Mouse (Mus musculus): ENCODE data around the gene Tspan18.
A peak's percentile ranks its signal among the peaks of the same experiment; 100 is the strongest.

Tspan18 gene

GRCm38 (mm10) chr2:93333817-93334731 is at the start of gene Tspan18:
Gene Tspan18, minus strand, starts transcription at chr2:93334505.
- DNase-seq (ENCODE audit: low read depth): peak; percentile 43

GRCm38 (mm10) chr2:93383831-93384230 is 49.5 kb upstream of the Tspan18 start:
- DNase-seq (ENCODE audit: low read depth): no peak

GRCm38 (mm10) chr2:93380680-93381089 is 46.4 kb upstream of the Tspan18 start:
- DNase-seq (ENCODE audit: low read depth): no peak

- DNase-seq (ENCODE audit: low read depth): no peak
Observed at GRCm38 (mm10) chr2:93377797-93378196, 43.5 kb upstream of the Tspan18 start.

GRCm38 (mm10) chr2:93377157-93377556 is 42.9 kb upstream of the Tspan18 start:
- no peak for DNase-seq (ENCODE audit: low read depth)

GRCm38 (mm10) chr2:93372872-93373271 is 38.6 kb upstream of the Tspan18 start:
- no peak for DNase-seq (ENCODE audit: low read depth)

GRCm38 (mm10) chr2:93372097-93372571 is 37.8 kb upstream of the Tspan18 start:
- no peak for DNase-seq (ENCODE audit: low read depth)

- peak; percentile 13 for DNase-seq (ENCODE audit: low read depth)
Observed at GRCm38 (mm10) chr2:93368954-93369353, 34.6 kb upstream of the Tspan18 start.

GRCm38 (mm10) chr2:93367962-93368361 is 33.7 kb upstream of the Tspan18 start:
- no peak for DNase-seq (ENCODE audit: low read depth)

- no peak for DNase-seq (ENCODE audit: low read depth)
Observed at GRCm38 (mm10) chr2:93365411-93365810, 31.1 kb upstream of the Tspan18 start.

GRCm38 (mm10) chr2:93364951-93365350 is 30.6 kb upstream of the Tspan18 start:
- DNase-seq (ENCODE audit: low read depth): no peak

GRCm38 (mm10) chr2:93361454-93361853 is 27.1 kb upstream of the Tspan18 start:
- no peak for DNase-seq (ENCODE audit: low read depth)

GRCm38 (mm10) chr2:93360310-93360709 is 26.0 kb upstream of the Tspan18 start:
- DNase-seq (ENCODE audit: low read depth): no peak

GRCm38 (mm10) chr2:93357391-93357790 is 23.1 kb upstream of the Tspan18 start:
- no peak for DNase-seq (ENCODE audit: low read depth)

GRCm38 (mm10) chr2:93355845-93356244 is 21.5 kb upstream of the Tspan18 start:
- DNase-seq (ENCODE audit: low read depth): no peak

GRCm38 (mm10) chr2:93354621-93355020 is 20.3 kb upstream of the Tspan18 start:
- DNase-seq (ENCODE audit: low read depth): no peak

- DNase-seq (ENCODE audit: low read depth): peak; percentile 53
Observed at GRCm38 (mm10) chr2:93353725-93354124, 19.4 kb upstream of the Tspan18 start.

- DNase-seq (ENCODE audit: low read depth): no peak
Observed at GRCm38 (mm10) chr2:93352915-93353685, 18.8 kb upstream of the Tspan18 start.

GRCm38 (mm10) chr2:93351352-93351751 is 17.0 kb upstream of the Tspan18 start:
- no peak for DNase-seq (ENCODE audit: low read depth)

- DNase-seq (ENCODE audit: low read depth): no peak
Observed at GRCm38 (mm10) chr2:93347018-93347417, 12.7 kb upstream of the Tspan18 start.

GRCm38 (mm10) chr2:93346609-93347008 is 12.3 kb upstream of the Tspan18 start:
- no peak for DNase-seq (ENCODE audit: low read depth)

- no peak for DNase-seq (ENCODE audit: low read depth)
Observed at GRCm38 (mm10) chr2:93345663-93346268, 11.5 kb upstream of the Tspan18 start.
